Mouse (Mus musculus) liver (tissue): ENCODE measurements around the gene Hsp90aa1.
"Not testable (repeated sequence)": the region's sequence is repeated elsewhere in the genome, so short reads cannot be mapped to it uniquely, and the experiment has no call there.

Source experiments
- DNase-seq: peaks from one replicate; pipeline ENCODE4 v3.0.0-alpha.2; 2020; ENCODE audit warnings: mixed read lengths

Gene Hsp90aa1

GRCm38 (mm10) chr12:110698080-110698479, 4.4 kb downstream of the Hsp90aa1 start:
- no peak for DNase-seq

- no peak for DNase-seq
Observed at GRCm38 (mm10) chr12:110697457-110697856, 5.1 kb downstream of the Hsp90aa1 start.

- peak; percentile 14 for DNase-seq
Observed at GRCm38 (mm10) chr12:110696975-110697400, 5.5 kb downstream of the Hsp90aa1 start.

GRCm38 (mm10) chr12:110696173-110696974, 6.2 kb downstream of the Hsp90aa1 start:
- peak; percentile 99 for DNase-seq

- peak; percentile 67 for DNase-seq
Observed at GRCm38 (mm10) chr12:110695676-110696171, 6.8 kb downstream of the Hsp90aa1 start.

- DNase-seq: not testable (repeated sequence)
Observed at GRCm38 (mm10) chr12:110693378-110693777, 9.2 kb downstream of the Hsp90aa1 start.

GRCm38 (mm10) chr12:110689919-110690643, 12.4 kb downstream of the Hsp90aa1 start:
- DNase-seq: no peak

- DNase-seq: not testable (repeated sequence)
Observed at GRCm38 (mm10) chr12:110688921-110689320, 13.6 kb downstream of the Hsp90aa1 start.

- no peak for DNase-seq
Observed at GRCm38 (mm10) chr12:110687894-110688734, 14.4 kb downstream of the Hsp90aa1 start.

- DNase-seq: no peak
Observed at GRCm38 (mm10) chr12:110683580-110683979, 18.9 kb downstream of the Hsp90aa1 start.

- no peak for DNase-seq
Observed at GRCm38 (mm10) chr12:110682561-110683299, 19.8 kb downstream of the Hsp90aa1 start, which contains the start of gene 1700001K19Rik. Gene 1700001K19Rik (minus strand): TSS chr12:110682619.

GRCm38 (mm10) chr12:110681878-110682277, 20.6 kb downstream of the Hsp90aa1 start:
- DNase-seq: no peak

- DNase-seq: no peak
Observed at GRCm38 (mm10) chr12:110681191-110681590, 21.3 kb downstream of the Hsp90aa1 start.

- peak; percentile 63 for DNase-seq
Observed at GRCm38 (mm10) chr12:110674243-110674642, 28.3 kb downstream of the Hsp90aa1 start.

GRCm38 (mm10) chr12:110667466-110668077, 35.0 kb downstream of the Hsp90aa1 start:
- DNase-seq: no peak

GRCm38 (mm10) chr12:110661746-110662145, 40.8 kb downstream of the Hsp90aa1 start:
- no peak for DNase-seq

- no peak for DNase-seq
Observed at GRCm38 (mm10) chr12:110651464-110651863, 51.1 kb downstream of the Hsp90aa1 start.

GRCm38 (mm10) chr12:110650241-110650641, 52.3 kb downstream of the Hsp90aa1 start:
- no peak for DNase-seq
